Mouse (Mus musculus): ENCODE data around the gene Fbxw5.

Fbxw5 gene

GRCm38 (mm10) chr2:25477967-25478675 is 22.4 kb upstream of the Fbxw5 start:
- DNase-seq (ENCODE audit: low spot score in 2 of 2), result no peak

DNA sequence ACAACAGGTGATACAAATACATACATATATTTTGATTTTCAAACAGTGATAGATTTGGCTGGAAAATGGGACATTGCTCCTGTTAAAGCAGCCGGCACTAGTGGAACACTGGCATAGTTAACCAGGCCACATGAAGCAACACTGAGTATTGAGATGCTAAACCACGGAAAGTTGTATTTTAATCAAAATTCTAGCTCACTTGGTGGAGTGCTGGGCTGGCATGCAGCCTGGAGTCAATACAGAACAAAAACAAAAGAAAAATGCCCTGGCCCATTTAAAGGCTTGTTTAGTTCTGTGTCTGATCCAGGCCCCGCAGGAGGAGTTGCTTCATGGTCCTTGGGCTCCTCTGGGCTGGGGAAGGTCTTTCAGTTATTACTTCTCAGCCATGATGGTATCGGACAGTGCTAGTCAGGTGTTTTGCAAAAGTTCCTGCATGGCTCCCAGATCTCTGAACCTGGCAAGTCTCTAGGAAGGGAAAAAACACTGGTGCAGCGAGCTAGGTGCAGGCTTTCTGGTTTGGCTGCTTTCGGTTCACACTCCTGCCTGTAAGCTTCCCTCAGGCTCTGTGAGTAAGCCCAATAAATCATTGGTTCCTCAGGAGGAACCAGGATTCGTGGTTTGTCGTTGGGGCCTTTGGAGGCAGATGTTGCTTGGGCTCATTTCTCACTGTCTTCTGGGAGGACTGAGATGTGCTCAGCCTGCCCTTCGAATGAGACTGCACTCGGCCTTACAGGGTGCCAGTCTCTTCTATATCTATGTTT is 20.8 kb upstream of the Fbxw5 start:
- no peak for DNase-seq (ENCODE audit: low spot score in 2 of 2)

- DNase-seq (ENCODE audit: low spot score in 2 of 2), result no peak
Observed at GRCm38 (mm10) chr2:25480541-25480940, 20.0 kb upstream of the Fbxw5 start.

GRCm38 (mm10) chr2:25482969-25483368 is 17.6 kb upstream of the Fbxw5 start:
- DNase-seq (ENCODE audit: low spot score in 2 of 2), result no peak

- no peak for DNase-seq (ENCODE audit: low spot score in 2 of 2)
Observed at GRCm38 (mm10) chr2:25484901-25485647, 15.5 kb upstream of the Fbxw5 start.

- DNase-seq (ENCODE audit: low spot score in 2 of 2), result no peak
Observed at GRCm38 (mm10) chr2:25487965-25488670, 12.4 kb upstream of the Fbxw5 start.

DNA sequence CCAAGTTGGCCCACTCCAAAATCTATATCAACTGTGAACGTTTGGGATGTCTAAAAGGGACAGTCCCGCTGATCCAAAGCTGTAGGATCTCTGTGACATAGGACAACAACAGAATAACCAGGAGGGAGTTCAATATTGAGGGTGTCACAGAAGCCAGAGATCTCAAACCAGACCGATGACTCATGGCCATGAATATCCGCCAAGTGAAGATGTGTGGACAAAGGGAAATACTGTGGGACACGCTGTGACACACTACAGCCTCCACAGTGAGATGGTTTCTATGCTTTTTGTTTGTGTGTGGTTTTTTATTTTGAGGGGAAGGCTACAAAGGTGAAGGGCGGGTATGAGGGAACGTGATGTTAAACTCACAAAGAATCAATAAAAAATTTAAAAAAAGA is 11.9 kb upstream of the Fbxw5 start:
- no peak for DNase-seq (ENCODE audit: low spot score in 2 of 2)

DNA sequence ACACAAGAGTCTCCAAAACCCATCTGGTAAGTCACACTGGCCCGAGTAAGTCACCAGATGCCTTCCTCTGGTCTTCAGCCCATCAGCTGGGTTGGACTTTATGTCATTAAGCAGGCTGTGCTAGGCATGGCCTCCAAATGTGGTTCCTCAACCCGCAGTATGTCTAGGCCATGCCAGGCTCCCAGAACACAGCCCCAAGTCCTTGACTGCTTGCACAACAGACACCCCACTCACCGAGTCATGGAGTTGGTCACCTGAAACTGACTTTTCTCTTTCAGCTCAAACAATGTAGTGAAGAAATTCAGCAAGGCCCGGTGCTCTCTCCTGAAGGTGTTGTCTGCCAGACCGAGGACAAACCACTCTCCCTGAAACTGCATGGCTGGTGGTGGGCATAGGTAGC is 7.6 kb upstream of the Fbxw5 start:
- DNase-seq (ENCODE audit: low spot score in 2 of 2), result no peak

DNA sequence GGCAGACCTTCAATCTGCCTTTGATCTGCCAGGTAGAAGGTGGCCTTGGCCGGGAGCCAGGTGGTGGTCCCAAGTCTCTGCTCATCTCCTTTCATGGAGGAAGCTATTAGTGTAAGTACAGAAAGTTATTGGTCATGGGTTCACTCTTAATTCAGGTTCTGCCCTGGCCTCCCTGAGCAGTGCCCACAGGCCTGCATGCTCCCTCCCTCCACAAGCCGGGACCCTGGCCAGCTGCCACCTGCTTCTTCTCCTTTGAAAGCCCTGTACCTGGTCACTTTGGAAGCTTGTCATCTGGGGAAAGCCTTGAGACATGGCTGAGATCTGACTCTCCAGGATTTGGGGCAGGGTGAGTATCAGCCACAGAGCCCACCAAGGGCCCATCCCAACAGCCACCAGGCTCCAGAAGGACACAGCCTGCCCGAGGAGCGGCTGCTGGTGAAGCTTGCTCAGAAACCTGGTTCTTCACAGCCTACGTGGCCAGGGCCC is 7.0 kb upstream of the Fbxw5 start, which contains the start of gene Lcn12:
Gene Lcn12, minus strand, starts transcription at position 436 of the 486 bp plus-strand sequence.
- no peak for DNase-seq (ENCODE audit: low spot score in 2 of 2)

- no peak for DNase-seq (ENCODE audit: low spot score in 2 of 2)
Observed at GRCm38 (mm10) chr2:25496462-25496861, 4.1 kb upstream of the Fbxw5 start.

- no peak for DNase-seq (ENCODE audit: low spot score in 2 of 2)
Observed at GRCm38 (mm10) chr2:25497846-25498575, 2.5 kb upstream of the Fbxw5 start.

GRCm38 (mm10) chr2:25498622-25499478 is 1.7 kb upstream of the Fbxw5 start:
- no peak for DNase-seq (ENCODE audit: low spot score in 2 of 2)

- no peak for DNase-seq (ENCODE audit: low spot score in 2 of 2)
Observed at GRCm38 (mm10) chr2:25500071-25500575, 427 bp upstream of the Fbxw5 start.

DNA sequence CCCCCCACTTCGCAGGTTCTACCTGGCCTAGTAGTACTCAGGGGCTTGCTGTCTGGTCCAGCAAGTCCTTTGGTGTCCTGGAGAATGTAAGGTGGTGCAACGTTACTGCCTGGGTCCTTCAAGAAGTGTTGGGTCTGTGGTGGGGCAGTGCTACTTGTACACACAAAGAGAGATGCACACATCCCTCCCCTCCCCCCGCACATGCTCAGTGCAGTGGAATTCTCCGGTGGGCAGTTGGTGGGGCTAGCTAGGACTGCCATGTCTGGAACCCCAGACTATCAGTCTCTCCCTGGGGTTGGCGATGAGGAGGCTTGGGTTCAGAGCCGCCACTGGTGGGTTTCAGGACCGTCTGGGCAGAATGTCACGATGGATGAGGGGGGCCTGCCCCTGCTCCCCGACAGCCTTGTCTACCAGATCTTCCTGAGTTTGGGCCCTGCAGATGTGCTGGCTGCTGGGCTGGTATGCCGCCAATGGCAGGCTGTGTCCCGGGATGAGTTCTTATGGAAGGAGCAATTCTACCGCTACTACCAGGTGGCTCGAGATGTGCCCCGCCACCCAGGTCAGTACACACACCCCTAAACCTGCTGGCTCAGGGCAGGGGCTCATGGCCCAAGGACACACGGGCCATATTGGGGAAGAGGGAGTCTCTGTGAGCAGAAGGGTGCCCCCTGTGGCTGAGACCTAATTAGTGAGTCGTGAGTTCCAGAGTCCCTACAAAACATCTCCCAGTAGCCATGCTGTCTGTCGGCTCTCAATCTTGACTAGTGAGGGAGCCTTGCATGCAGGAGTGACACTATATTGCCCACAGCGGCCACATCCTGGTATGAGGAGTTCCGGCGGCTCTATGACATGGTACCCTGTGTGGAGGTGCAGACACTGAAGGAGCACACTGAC is 1.3 kb downstream of the Fbxw5 start, which contains the start of gene C8g:
Gene C8g, minus strand, starts transcription at position 127 of the 894 bp plus-strand sequence.
- no peak for DNase-seq (ENCODE audit: low spot score in 2 of 2)

- peak in 1 of 2 experiments; percentile 43 for DNase-seq (ENCODE audit: low spot score in 2 of 2)
Observed at GRCm38 (mm10) chr2:25502726-25503125, 2.2 kb downstream of the Fbxw5 start.

- no peak for DNase-seq (ENCODE audit: low spot score in 2 of 2)
Observed at GRCm38 (mm10) chr2:25504538-25504937, 4.0 kb downstream of the Fbxw5 start.

GRCm38 (mm10) chr2:25505000-25505399 is 4.5 kb downstream of the Fbxw5 start:
- no peak for DNase-seq (ENCODE audit: low spot score in 2 of 2)

GRCm38 (mm10) chr2:25505860-25506259 is 5.3 kb downstream of the Fbxw5 start:
- DNase-seq (ENCODE audit: low spot score in 2 of 2), result no peak

- no peak for DNase-seq (ENCODE audit: low spot score in 2 of 2)
Observed at GRCm38 (mm10) chr2:25506964-25507363, 6.4 kb downstream of the Fbxw5 start.
